Mouse (Mus musculus) urinary bladder, postnatal 0 days (tissue): ENCODE measurements around the gene Fis1. TPM values are rescaled to one million over a fixed set of nuclear protein-coding genes. Genes with fewer than 3 reads are reported as not detected.

Experiments
- microRNA counts: library from miRNA; unstranded; fragments of <30 nt; microRNA quantifications from one replicate; lab custom pipeline; 2016
- microRNA-seq: library from miRNA; unstranded; fragments of <30 nt; microRNA quantifications from one replicate; pipeline ENCODE4, GENCODE M21; 2016
- polyA plus RNA-seq: library from polyadenylated mRNA; unstranded; fragments of >200 nt; fragmentation: Nextera tagmentation; extraction: Ambion mirVana; gene quantifications from 2 replicates; pipeline ENCODE4 v1.2.1, GENCODE M21; 2015

Fis1 gene
- 182 and 204 TPM in 2 replicates for polyA plus RNA-seq

DNA sequence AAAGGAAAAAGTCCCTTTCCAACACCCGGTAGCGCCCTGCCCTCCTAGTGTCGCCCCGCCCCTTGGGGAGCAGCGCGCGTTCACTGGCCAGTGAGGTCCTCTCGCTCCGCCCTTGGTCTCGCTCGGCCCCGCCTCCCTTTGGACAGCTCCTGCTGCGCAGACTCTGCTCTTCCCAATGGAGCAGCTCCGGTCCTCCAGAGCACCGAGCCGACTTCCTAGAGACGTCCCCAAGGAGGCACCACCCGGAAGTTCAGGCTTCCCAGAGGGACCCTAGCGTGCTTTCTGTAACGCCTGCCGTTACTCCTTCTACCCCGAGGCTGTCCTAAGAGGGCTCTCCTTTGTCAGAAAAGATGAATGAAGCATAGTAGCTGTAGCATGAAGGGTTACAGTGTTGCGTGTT, at the start of gene Fis1:
Fis1 (plus strand) TSS at position 261 of the 400 bp plus-strand sequence.

DNA sequence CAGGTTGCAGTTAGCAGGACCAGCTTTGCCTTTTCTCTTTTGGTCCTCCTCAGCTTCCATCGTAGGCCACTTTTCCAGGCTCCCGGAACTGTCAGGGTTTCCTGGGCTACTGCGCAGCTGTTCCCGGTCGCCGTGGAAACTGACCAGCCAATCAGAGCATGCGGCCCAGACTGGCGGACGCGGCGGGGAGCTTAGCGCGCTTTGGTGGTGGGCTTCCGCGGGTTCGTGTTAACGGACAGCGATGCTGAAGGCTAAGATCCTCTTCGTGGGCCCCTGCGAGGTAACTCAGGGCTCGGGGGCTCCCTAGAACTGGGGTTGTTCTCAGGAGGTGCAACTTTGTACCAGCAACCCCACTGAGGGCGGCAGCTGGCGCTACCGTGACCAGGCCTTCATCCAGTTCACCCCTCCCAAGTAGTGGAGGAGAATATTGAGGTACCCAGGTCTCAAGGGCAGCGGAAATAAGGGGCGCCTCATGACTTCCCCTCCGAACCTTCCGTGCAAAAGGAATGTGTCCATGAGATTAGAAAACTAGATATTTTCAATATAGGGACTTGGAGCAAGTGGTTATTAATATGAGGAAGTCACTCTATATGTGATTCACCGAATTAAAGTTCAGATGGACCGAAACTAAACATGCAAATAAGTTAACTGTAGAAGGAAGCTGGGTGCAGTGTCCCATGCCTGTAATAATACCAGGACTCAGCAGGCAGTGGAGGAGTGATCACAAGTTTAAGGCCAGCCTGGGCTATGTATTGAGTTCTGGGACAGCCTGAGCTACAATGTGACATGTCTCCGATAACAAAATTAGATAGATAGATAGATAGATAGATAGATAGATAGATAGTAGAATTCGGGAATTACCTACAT, 44.9 kb upstream of the Fis1 start, which contains the start of gene Ift22:
Ift22 (plus strand) TSS at position 160 of the 867 bp plus-strand sequence.

DNA sequence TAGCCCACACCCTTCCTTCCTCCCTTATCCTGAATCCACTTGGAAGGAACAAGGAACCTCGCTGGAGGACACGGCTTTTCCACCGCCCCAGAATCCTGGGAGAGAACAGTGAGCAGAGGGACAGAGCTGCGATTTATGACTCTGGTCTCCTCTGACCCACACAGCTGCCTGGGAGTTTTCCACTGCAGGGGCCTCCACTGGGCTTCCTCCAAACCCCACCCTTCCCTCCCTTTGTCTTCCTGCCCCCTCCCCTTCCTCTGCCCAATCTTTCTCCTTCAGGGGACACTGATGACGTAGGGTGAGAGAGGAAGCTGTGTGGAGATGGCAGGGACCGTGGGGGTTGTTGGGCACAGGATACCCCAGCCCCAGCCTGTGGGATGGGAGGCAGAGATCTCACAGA, 13.3 kb downstream of the Fis1 start, which contains the start of gene Cldn15:
Cldn15 (plus strand) TSS at position 286 of the 400 bp plus-strand sequence.

GRCm38 (mm10) chr5:136986695-136987137, 33.6 kb downstream of the Fis1 start, which contains the start of gene Plod3:
Gene Plod3 (plus strand): TSS chr5:136987019.

DNA sequence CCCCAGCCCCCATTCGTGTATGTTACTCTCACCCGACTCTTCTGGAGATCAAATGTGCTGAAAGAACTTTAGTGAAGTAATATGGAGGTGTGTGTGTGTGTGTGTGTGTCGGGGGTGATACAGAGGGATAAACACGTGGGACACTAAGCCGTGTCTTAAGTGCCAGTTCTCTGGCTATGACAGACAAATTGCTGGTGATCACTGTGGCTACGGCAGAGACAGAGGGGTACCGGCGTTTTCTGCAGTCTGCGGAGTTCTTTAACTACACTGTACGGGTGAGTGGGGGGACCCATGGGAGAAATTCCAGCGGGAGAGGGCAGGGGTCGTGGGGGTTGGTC, 34.8 kb downstream of the Fis1 start, which contains the start of gene Znhit1:
Znhit1 (minus strand) TSS at position 88 of the 338 bp plus-strand sequence.

MicroRNAs within 50 kb of the gene (microRNA counts, 519-probe panel; counts per million panel counts)
- microRNA mmu-miR-702 (lab: Ali Mortazavi, UCI): not detected

Small RNA genes lying within 50 kb of the gene (microRNA-seq; reads per million reads assigned to microRNA genes)
- gene Mir702: 12.7 reads per million, percentile 21 among the genes with 10 or more reads in this experiment

Other genes with a start within 250 kb of the Fis1 start
- gene Col26a1, start 70.1 kb upstream of the Fis1 start, polyA plus RNA-seq: 0.85 and 1.8 TPM in 2 replicates
- gene Ift22, start 45.1 kb upstream of the Fis1 start, polyA plus RNA-seq: 27.6 and 29.5 TPM in 2 replicates
- 12.9 and 18.4 TPM in 2 replicates for gene Cldn15, start 13.3 kb downstream of the Fis1 start, polyA plus RNA-seq
- gene Plod3, start 33.7 kb downstream of the Fis1 start, polyA plus RNA-seq: 31.9 and 35.8 TPM in 2 replicates
- gene Znhit1, start 34.7 kb downstream of the Fis1 start, polyA plus RNA-seq: 81.4 and 83.5 TPM in 2 replicates
- gene Vgf, start 73.1 kb downstream of the Fis1 start, polyA plus RNA-seq: 0.07 TPM in 2 replicates
- 138 and 150 TPM in 2 replicates for gene Ap1s1, start 92.9 kb downstream of the Fis1 start, polyA plus RNA-seq
- gene Serpine1, start 119.0 kb downstream of the Fis1 start, polyA plus RNA-seq: 2.4 and 4.6 TPM in 2 replicates
- gene Trim56, start 162.9 kb downstream of the Fis1 start, polyA plus RNA-seq: 6.0 and 8.6 TPM in 2 replicates
- 0.17 TPM in 1 of 2 replicates, not detected in the other for gene Muc3, start 196.0 kb downstream of the Fis1 start, polyA plus RNA-seq